Mouse (Mus musculus): ENCODE data around the gene Alg10b. TPM values are rescaled to one million over a fixed set of nuclear protein-coding genes. Genes with fewer than 3 reads are reported as not detected.
"Not testable (repeated sequence)": the region's sequence is repeated elsewhere in the genome, so short reads cannot be mapped to it uniquely, and the experiment has no call there.

Gene Alg10b
- 44.4 and 45.9 TPM in 2 replicates for polyA plus RNA-seq (2015; fragmentation: Nextera tagmentation; extraction: Ambion mirVana)

- Histone ChIP-seq H3K27ac (peak within 1 kb of the TSS; percentile 92), H3K9ac (peak within 1 kb of the TSS; percentile 97), H3K4me1 (replicated peaks) (peaks cover 24% of the 10 kb centered on the region), H3K4me2 (peak within 1 kb of the TSS; percentile 74), H3K4me3 (peak within 1 kb of the TSS; percentile 85), H3K36me3 (peaks cover 17% of the 10 kb centered on the region), H3K9me3 (no peaks in the 10 kb centered on the region), H3K27me3 (no peaks in the 10 kb centered on the region)
- WGBS, result under 1% methylated on average over 44 of the region's 59 CpGs
- ATAC-seq (ENCODE audit: low FRiP score), result peak; percentile 100
Observed at GRCm38 (mm10) chr15:90223969-90224750, at the start of gene Alg10b. Alg10b (plus strand) TSS chr15:90224311.

DNA sequence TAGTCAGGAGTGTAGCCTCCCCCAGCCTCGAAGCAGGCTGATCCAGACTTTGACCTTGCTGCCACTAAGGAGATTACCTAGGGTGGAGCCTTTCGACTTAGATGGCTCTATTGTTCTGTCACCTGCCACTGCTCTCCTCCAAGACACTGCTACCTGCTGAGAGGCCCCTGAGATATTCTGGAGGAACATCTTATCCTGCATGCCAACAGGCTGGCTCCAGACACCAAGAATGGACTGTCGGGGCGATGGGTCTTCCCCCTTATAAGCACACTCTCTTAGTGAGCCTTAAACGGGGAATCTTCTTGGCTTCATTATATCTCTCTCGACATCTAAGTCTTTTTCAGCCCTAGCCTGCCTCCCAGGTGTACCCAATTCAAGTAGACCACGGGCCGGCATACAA is 41.0 kb upstream of the Alg10b start:
- H3K36me3 ChIP-seq; H3K9ac ChIP-seq; H3K4me3 ChIP-seq; H3K27me3 ChIP-seq; H3K4me1 ChIP-seq (replicated peaks); H3K27ac ChIP-seq; H3K4me2 ChIP-seq; ATAC-seq (ENCODE audit: low FRiP score); H3K9me3 ChIP-seq: not testable (repeated sequence)
- WGBS, result 72% methylated on average over 8 of the region's 8 CpGs

GRCm38 (mm10) chr15:90183511-90183910 is 40.6 kb upstream of the Alg10b start:
- H3K9me3 ChIP-seq, result no peaks in the 10 kb centered on the region
- H3K36me3 ChIP-seq, result no peaks in the 10 kb centered on the region
- ATAC-seq (ENCODE audit: low FRiP score), result no peak
- H3K27me3 ChIP-seq, result no peaks in the 10 kb centered on the region
- no peak overlapping the region for H3K27ac ChIP-seq
- H3K4me2 ChIP-seq, result no peak overlapping the region
- 90% methylated on average over 6 of the region's 6 CpGs for WGBS
- H3K9ac ChIP-seq, result no peak overlapping the region
- H3K4me3 ChIP-seq, result no peak overlapping the region
- no peaks in the 10 kb centered on the region for H3K4me1 ChIP-seq (replicated peaks)

GRCm38 (mm10) chr15:90184743-90185142 is 39.4 kb upstream of the Alg10b start:
- no peaks in the 10 kb centered on the region for H3K36me3 ChIP-seq
- H3K9me3 ChIP-seq, result no peaks in the 10 kb centered on the region
- H3K9ac ChIP-seq, result no peak overlapping the region
- no peaks in the 10 kb centered on the region for H3K27me3 ChIP-seq
- no peak for ATAC-seq (ENCODE audit: low FRiP score)
- no peak overlapping the region for H3K4me2 ChIP-seq
- H3K27ac ChIP-seq, result no peak overlapping the region
- whole genome bisulfite sequencing, result 93% methylated on average over 3 of the region's 3 CpGs
- no peak overlapping the region for H3K4me3 ChIP-seq
- H3K4me1 ChIP-seq (replicated peaks), result no peaks in the 10 kb centered on the region

GRCm38 (mm10) chr15:90189477-90189876 is 34.6 kb upstream of the Alg10b start:
- Histone ChIP-seq H3K4me2 (no peak overlapping the region), H3K4me3 (no peak overlapping the region), H3K27ac (no peak overlapping the region), H3K9ac (no peak overlapping the region), H3K9me3 (no peaks in the 10 kb centered on the region), H3K4me1 (replicated peaks) (no peaks in the 10 kb centered on the region), H3K36me3 (no peaks in the 10 kb centered on the region), H3K27me3 (no peaks in the 10 kb centered on the region)
- no peak for ATAC-seq (ENCODE audit: low FRiP score)
- WGBS, result 77% methylated on average over 9 of the region's 9 CpGs

GRCm38 (mm10) chr15:90213946-90214345 is 10.2 kb upstream of the Alg10b start:
- WGBS, result 79% methylated on average over 8 of the region's 8 CpGs
- H3K4me1 ChIP-seq (replicated peaks), result no peaks in the 10 kb centered on the region
- no peak overlapping the region for H3K27ac ChIP-seq
- no peak overlapping the region for H3K4me3 ChIP-seq
- 0 out of 2 replicates have a peak, but pooled peaks cover 4% of the 10 kb centered on the region for H3K27me3 ChIP-seq
- H3K9me3 ChIP-seq, result no peaks in the 10 kb centered on the region
- no peak overlapping the region for H3K4me2 ChIP-seq
- no peak for ATAC-seq (ENCODE audit: low FRiP score)
- no peak overlapping the region for H3K9ac ChIP-seq
- no peaks in the 10 kb centered on the region for H3K36me3 ChIP-seq

GRCm38 (mm10) chr15:90214913-90215312 is 9.2 kb upstream of the Alg10b start:
- Histone ChIP-seq H3K27ac (no peak overlapping the region), H3K27me3 (0 out of 2 replicates have a peak, but pooled peaks cover 4% of the 10 kb centered on the region), H3K4me1 (replicated peaks) (no peaks in the 10 kb centered on the region), H3K36me3 (no peaks in the 10 kb centered on the region), H3K9me3 (no peaks in the 10 kb centered on the region), H3K9ac (no peak overlapping the region), H3K4me3 (no peak overlapping the region), H3K4me2 (no peak overlapping the region)
- ATAC-seq (ENCODE audit: low FRiP score), result no peak
- 16% methylated on average over 6 of the region's 6 CpGs for WGBS

DNA sequence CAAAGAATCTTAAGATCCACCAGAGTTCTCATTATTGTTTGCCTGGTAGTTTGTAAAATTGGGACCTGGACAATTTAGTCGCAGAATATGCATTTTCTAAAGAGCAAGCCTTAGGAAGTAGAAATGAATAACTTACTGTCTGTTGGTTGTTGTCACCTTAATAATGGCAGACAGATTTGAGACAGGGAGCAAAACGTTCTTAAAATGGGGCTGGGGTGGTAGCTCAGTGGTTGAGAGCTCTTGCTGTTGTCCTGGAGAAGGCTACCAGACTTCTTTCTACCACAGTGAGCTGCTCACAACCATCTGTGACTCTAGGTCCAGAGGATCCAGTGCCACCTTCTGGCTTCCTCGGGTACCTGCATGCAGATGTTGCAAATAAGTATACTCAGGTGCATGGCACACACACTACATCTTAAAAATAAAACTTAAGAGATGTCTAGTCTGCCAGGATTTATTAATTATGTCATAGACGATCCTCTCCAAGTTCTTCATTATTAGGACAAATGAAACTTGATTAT is 1.0 kb downstream of the Alg10b start:
- H3K27me3 ChIP-seq, result no peaks in the 10 kb centered on the region
- H3K4me3 ChIP-seq, result peak overlapping the region; percentile 85
- H3K36me3 ChIP-seq, result peaks cover 27% of the 10 kb centered on the region
- no peaks in the 10 kb centered on the region for H3K9me3 ChIP-seq
- H3K9ac ChIP-seq, result peak overlapping the region; percentile 97
- H3K27ac ChIP-seq, result no peak overlapping the region
- 66% methylated on average over 4 of the region's 4 CpGs for WGBS
- H3K4me2 ChIP-seq, result peak overlapping the region; percentile 74
- peaks cover 24% of the 10 kb centered on the region for H3K4me1 ChIP-seq (replicated peaks)
- no peak for ATAC-seq (ENCODE audit: low FRiP score)

DNA sequence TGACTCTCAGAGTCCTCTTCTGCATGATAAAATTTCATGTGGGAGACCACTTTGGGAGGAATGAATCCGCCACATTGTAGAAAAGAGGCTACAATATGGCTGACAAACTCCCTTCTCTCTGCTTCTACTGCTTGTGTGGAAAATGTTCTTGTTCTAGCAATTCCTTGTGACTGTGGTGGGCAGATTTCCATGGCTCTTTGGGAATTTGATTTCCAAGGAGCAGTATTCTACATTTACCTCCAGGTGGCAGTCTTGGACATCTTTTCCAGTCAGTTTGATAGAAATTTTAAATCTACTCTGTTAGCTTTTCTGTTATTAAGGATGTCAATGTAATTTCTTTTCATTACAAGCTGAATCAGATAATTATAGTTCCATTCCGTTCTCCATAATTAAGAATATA is 13.5 kb downstream of the Alg10b start:
- ATAC-seq (ENCODE audit: low FRiP score), result no peak
- H3K9me3 ChIP-seq, result no peaks in the 10 kb centered on the region
- H3K36me3 ChIP-seq, result peaks cover 15% of the 10 kb centered on the region
- no peak overlapping the region for H3K27ac ChIP-seq
- H3K4me1 ChIP-seq (replicated peaks), result no peaks in the 10 kb centered on the region
- H3K4me2 ChIP-seq, result no peak overlapping the region
- H3K27me3 ChIP-seq, result no peaks in the 10 kb centered on the region
- WGBS, result 30% methylated on average over 2 of the region's 2 CpGs
- no peak overlapping the region for H3K4me3 ChIP-seq
- no peak overlapping the region for H3K9ac ChIP-seq

- no peak for ATAC-seq (ENCODE audit: low FRiP score)
Observed at GRCm38 (mm10) chr15:90244081-90244480, 20.0 kb downstream of the Alg10b start.

DNA sequence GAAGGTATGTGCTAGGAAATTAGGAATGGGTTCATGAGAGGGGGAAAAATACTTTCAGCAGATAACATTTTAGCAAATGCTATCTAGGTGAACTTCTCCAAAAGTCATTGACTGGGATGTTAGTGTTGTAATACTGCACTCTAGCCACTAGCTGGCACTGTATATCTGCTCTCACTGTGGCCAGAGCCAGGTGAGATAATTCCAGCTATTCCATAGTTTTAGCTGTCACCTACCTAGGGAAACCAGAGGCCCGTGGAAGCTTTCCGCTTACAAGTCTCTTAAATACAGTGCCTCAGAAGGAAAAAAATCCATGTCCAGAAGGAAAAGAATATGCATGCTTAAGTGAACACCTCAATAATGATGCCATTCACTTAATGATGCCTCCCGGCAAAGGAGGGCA is 25.6 kb downstream of the Alg10b start:
- no peak for ATAC-seq (ENCODE audit: low FRiP score)
- no peak overlapping the region for H3K27ac ChIP-seq
- no peak overlapping the region for H3K4me3 ChIP-seq
- H3K27me3 ChIP-seq, result no peaks in the 10 kb centered on the region
- no peak overlapping the region for H3K9ac ChIP-seq
- no peak overlapping the region for H3K4me2 ChIP-seq
- WGBS, result 43% methylated on average over 3 of the region's 3 CpGs
- H3K9me3 ChIP-seq, result no peaks in the 10 kb centered on the region
- H3K4me1 ChIP-seq (replicated peaks), result no peaks in the 10 kb centered on the region
- no peaks in the 10 kb centered on the region for H3K36me3 ChIP-seq

More at GRCm38 (mm10) chr15:90244081-90244480, 20.0 kb downstream of the Alg10b start:
- Histone ChIP-seq H3K36me3 (no peaks in the 10 kb centered on the region), H3K4me1 (replicated peaks) (no peaks in the 10 kb centered on the region), H3K27ac (no peak overlapping the region), H3K4me3 (no peak overlapping the region), H3K27me3 (no peaks in the 10 kb centered on the region), H3K4me2 (no peak overlapping the region), H3K9me3 (no peaks in the 10 kb centered on the region), H3K9ac (no peak overlapping the region)
- 95% methylated on average over 5 of the region's 5 CpGs for WGBS

DNA sequence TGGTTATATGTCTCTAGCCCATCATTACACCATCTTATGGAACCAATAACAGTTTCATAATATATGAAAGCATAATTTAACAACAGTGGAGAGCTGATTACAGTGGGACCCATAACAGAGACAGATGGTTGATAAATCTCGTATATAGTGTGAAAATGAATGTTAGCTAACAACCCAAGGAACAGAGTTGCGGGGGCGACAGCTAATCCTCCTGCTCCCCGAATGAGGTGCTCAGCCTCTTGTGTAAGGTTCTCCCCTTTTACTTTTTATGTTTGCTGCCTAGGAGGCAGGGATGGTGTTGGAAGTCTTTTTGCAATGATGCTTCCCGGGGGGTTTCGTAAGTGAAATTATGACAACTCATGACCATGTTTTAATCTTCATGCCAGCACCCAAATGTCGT is 58.8 kb downstream of the Alg10b start:
- no peaks in the 10 kb centered on the region for H3K27me3 ChIP-seq
- ATAC-seq (ENCODE audit: low FRiP score), result no peak
- 92% methylated on average over 7 of the region's 7 CpGs for WGBS
- no peaks in the 10 kb centered on the region for H3K9me3 ChIP-seq
- no peak overlapping the region for H3K27ac ChIP-seq
- H3K36me3 ChIP-seq, result no peaks in the 10 kb centered on the region
- no peak overlapping the region for H3K9ac ChIP-seq
- H3K4me3 ChIP-seq, result no peak overlapping the region
- H3K4me2 ChIP-seq, result no peak overlapping the region
- H3K4me1 ChIP-seq (replicated peaks), result no peaks in the 10 kb centered on the region

Data from hindbrain, embryonic 13.5 days (tissue).